Mouse (Mus musculus) bone marrow macrophage, adult 2 months (primary cell): ENCODE data around the gene Gm20388.

Source experiments
- CTCF ChIP-seq: IDR thresholded peaks from 2 replicates; pipeline ENCODE4 v1.5.1; 2012; ENCODE audit warnings: low read depth, mild to moderate bottlenecking, low read length, moderate library complexity
- POLR2A ChIP-seq: IDR thresholded peaks from 2 replicates; pipeline ENCODE4 v1.6.1; 2012; ENCODE audit warnings: mild to moderate bottlenecking, low read depth, low read length, borderline replicate concordance

DNA sequence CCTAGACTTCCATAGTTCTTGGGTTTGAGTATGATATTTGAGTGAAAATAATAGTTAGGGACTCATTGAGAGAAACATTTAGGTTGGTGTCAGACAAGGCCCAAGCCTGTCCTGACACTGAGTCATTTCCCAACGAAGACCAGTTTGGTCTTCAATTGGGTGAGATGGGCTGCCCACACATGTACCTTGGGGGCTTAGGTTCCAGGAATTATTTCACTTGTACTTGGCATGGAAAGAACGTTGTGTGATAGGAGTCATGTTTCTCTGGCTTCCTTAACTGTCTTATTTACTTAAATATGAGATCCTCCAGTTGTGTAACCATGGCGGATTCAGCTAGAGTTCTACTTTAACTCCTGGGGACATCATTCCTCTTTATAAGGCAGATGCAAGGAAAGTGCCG is 3553.0 kb downstream of the Gm20388 start:
- TF ChIP-seq POLR2A (no peak), CTCF (no peak)
